Mouse (Mus musculus): ENCODE measurements around the gene Kcnip4.

The Kcnip4 gene

GRCm38 (mm10) chr5:48942378-48943088, 582.2 kb downstream of the Kcnip4 start:
- intact Hi-C loops (cut with DNase I), result no loop called here

DNA sequence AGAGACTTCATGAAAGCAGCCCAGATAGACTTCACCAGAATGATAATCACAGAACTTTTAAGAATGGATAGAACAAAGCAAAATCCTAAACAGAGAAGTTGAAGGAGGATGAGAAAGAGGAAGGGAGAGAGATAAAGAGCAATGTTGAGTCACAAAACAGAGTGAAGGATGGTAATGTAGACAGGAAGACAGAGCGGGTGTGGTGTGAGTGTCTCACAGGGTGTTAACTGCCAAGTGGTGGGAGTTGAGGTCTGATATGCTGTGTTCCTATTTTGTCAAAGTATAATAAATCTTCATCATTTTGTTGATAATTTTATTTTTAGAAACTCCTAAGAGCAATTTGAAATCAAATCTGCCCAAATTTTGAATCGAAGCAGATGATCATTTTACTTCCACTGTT, 592.8 kb downstream of the Kcnip4 start:
- intact Hi-C loops (cut with DNase I), result no loop called here

DNA sequence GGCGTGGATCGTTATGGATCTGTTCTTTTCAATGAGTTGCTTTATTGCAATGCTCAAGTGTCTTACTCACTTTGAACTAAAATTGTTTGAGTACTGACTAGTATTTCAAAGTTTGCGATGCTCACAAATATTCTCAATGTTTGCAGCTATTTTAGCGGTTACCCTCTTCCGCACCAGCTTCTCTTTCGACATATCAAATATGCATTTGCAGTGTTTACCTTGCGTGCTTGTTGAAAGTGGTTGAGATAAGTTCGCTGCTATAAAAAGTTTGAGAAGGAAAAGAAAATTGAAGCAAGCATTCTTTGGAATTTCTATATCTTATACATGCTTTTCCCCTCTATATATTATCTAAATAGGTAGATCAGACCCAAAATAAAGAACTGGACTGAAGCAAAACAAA, 634.5 kb downstream of the Kcnip4 start:
- intact Hi-C loops (cut with DNase I), result no loop called here

DNA sequence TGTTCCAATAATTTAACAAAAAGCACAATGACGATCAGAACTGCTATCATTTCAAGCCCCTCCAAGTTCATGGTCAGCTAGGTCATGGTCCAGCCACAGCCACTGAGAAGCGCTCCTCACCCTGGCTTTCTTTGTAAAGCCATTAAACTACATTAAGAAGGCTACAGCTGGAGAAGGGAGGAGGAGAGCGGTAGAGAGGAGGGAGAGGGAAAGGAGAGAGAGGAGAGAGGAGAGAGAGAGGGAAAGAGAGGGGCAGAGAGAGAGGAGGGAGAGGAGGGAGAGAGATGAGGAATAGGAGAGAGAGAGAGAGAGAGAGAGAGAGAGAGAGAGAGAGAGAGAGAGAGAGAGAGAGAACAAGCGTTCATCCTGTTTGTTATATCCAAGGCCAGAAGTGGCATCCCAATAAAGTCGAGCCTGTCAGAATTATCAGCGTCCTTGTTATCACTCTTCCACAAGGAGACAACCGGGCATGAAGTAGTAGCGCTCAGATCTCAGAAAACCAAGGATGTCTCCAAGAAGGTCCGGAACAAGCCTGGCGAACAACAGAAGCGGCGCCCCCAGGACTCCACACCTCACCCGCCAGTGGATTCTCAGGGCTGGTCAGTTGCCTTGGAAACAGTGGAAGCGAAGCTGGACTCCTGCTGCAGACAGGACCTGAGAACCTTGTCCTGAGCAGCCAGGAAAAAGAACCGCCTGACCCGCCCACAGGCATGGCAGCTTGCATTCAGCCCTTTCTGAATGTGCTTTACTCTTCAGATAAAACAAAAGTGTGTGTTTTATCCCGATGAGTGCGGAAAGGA, 635.1 kb downstream of the Kcnip4 start:
- intact Hi-C loops (cut with DNase I), result no loop called here

GRCm38 (mm10) chr5:48878081-48878480, 646.6 kb downstream of the Kcnip4 start:
- intact Hi-C loops (cut with DNase I), result no loop called here

DNA sequence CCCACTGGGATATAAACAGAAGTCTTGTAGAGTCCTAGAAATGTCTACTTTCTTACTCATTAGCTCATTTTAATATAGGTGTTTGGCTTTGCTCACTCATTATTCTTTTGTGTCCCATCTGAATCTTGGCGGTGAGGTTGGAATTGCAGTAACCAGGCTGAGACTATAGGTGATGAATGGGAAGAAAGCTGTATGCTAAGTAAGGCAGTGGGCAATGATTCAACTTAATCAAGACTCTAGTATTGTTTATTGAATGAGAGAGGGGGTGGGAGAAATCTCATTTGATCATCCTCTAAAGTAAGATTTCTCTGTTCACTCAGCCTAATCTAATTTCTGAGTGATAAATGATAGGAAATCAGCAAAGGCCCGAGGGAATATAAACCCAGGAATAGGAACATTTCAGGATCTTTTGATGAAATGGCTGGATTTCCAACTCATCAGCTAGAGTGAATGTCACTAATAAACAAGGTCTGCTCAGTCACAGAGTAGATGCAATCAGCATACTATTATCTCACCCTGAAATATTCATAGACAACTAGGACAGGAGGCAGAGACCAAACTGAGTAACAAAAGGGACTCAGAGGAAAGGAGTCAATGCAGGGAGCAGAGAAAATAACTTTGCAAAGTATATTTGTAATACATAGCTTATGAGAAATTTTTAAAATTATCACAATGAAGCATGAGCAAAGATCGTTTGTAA, 660.3 kb downstream of the Kcnip4 start:
- intact Hi-C loops (cut with DNase I), result no loop called here

GRCm38 (mm10) chr5:48840971-48841370, 683.7 kb downstream of the Kcnip4 start:
- intact Hi-C loops (cut with DNase I), result no loop called here

GRCm38 (mm10) chr5:48795526-48795925, 729.2 kb downstream of the Kcnip4 start:
- intact Hi-C loops (cut with DNase I), result no loop called here

GRCm38 (mm10) chr5:48779376-48779775, 745.3 kb downstream of the Kcnip4 start:
- intact Hi-C loops (cut with DNase I), result no loop called here

- intact Hi-C loops (cut with DNase I), result no loop called here
Observed at GRCm38 (mm10) chr5:48748613-48749012, 776.1 kb downstream of the Kcnip4 start.

DNA sequence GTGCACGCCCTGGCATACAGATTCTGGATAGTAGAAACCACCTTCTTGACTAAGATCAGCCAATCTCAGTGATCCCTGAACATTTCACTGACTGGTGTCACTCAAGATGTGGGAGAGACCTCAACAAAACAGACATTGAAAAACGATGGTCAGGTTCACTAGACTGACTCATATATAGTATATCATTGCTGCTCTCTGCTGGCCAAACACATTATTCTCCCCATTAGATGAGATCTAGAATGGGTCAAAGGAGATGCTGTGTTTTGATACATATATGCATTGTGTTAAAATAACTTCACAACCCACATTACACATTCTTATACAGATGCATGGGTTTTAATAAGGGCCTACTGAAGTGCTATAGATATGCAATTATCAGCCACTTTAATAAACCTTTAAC, 787.1 kb downstream of the Kcnip4 start:
- intact Hi-C loops (cut with DNase I), result loop anchor here (2.0 kb wide), 1 partner anchor 307 kb away; no protein-coding TSS in a partner anchor

DNA sequence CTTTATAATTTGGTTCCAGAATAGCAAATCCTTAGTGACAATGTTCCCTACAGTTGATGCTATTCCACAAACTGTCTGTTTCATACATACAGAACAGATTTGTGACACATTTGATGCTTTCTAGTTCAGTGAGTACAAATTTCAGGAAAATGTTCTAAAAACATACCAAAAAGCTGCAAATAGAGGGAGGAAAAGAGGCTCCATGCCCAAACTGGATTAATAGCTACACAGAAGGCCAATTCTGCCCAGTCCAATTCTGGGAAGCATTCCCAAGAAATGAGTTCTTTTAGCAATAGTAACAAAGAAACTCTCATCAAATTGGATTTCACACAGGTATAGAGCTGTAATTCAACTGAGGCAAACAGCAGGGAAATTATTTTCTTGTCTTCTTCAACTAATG, 806.5 kb downstream of the Kcnip4 start:
- intact Hi-C loops (cut with DNase I), result no loop called here

- intact Hi-C loops (cut with DNase I), result no loop called here
Observed at GRCm38 (mm10) chr5:48705997-48706396, 818.7 kb downstream of the Kcnip4 start.

GRCm38 (mm10) chr5:48687068-48687467, 837.6 kb downstream of the Kcnip4 start:
- intact Hi-C loops (cut with DNase I), result no loop called here

- intact Hi-C loops (cut with DNase I), result no loop called here
Observed at GRCm38 (mm10) chr5:48679733-48680595, 844.7 kb downstream of the Kcnip4 start.

DNA sequence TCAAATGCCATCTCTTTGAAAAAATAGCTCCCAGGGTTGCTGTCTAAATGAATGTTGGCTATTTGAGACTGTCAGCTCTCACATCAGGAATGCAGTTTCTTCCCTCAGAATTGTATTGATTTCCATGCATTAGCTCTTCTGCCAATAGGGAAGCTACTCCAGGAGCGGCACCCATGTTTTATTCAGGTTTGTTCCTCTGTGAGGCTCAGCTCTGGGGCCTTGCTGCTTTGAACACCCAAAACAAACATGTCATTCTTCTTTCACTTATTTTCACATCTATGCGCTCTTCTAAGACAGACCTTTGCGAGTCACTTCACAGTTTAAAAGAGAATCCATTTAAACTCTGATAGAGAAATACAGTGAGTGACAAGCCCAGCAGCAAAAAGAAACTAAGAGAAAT, 862.2 kb downstream of the Kcnip4 start:
- intact Hi-C loops (cut with DNase I), result no loop called here

- intact Hi-C loops (cut with DNase I), result no loop called here
Observed at GRCm38 (mm10) chr5:48659975-48660374, 864.7 kb downstream of the Kcnip4 start.

DNA sequence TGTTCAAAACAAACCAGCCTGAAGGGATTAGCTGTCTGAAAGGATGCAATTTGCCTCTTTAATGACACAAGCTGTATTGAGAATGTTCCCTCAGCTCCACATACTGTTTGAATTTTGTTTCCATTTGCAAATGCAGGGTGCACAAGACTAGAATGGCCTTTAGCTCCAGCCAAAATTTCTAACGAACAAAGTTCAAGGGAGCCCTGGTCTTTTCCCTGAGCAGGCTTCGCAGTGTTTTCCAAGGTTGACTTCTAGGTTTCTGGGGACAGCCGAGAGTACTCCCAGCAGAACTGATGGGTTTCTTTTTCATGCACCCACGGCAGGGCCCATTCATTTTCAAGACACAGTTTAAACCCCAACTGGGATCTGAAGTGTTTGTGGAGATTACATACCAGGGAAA, 874.2 kb downstream of the Kcnip4 start:
- intact Hi-C loops (cut with DNase I), result no loop called here

GRCm38 (mm10) chr5:48636675-48637074, 888.0 kb downstream of the Kcnip4 start:
- intact Hi-C loops (cut with DNase I), result no loop called here

GRCm38 (mm10) chr5:48633631-48634030, 891.1 kb downstream of the Kcnip4 start:
- intact Hi-C loops (cut with DNase I), result no loop called here

DNA sequence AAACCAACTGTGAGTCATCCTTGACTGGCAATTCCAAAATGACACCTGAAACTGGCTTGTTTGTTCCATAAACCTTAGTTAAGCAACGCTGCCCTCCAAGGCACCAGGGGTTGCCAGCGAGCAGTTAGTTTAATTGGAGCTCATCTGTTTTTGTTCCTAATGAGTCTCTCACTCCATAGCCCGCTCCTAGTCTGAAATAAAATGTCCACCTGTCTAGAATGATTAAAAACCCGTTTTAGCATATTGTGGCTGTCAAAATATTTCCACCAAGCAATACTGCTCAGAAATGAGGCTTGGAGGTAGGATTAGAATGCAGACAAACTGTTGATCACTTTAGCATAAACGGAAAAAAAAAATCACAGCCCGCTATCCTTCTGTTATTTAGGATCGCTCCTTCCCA, 901.3 kb downstream of the Kcnip4 start:
- intact Hi-C loops (cut with DNase I), result no loop called here
